Mouse (Mus musculus): Measurements from ENCODE around the gene Dhps. TPM values are rescaled to one million over a fixed set of nuclear protein-coding genes. Genes with fewer than 3 reads are reported as not detected.

The Dhps gene
- total and polyA plus RNA-seq, 2 experiments from 2014 or later: 25.9 to 45.0 TPM

GRCm38 (mm10) chr8:85027516-85027855 lies 44.1 kb upstream of the Dhps start:
- Histone ChIP-seq H3K27ac (ENCODE audit: low read depth) (peak overlapping the region; percentile 82), H3K4me3 (ENCODE audit: low read depth, low read length) (peak overlapping the region; percentile 97), H3K4me1 (ENCODE audit: control insufficient read depth, insufficient read depth) (peaks cover 31% of the 10 kb centered on the region), H3K9me3 (replicated peaks; ENCODE audit: control insufficient read depth, low read length) (no peaks in the 10 kb centered on the region), H3K36me3 (replicated peaks; ENCODE audit: control insufficient read depth, insufficient read depth, low read length) (peaks cover 41% of the 10 kb centered on the region), H3K9ac (replicated peaks; ENCODE audit: low read depth, low read length) (peak overlapping the region; percentile 98), H3K27me3 (ENCODE audit: control insufficient read depth, insufficient read depth, low read length) (no peaks in the 10 kb centered on the region), H3K4me2 (ENCODE audit: low read depth, low read length) (peak overlapping the region; percentile 91)
- no peak for TF ChIP-seq CTCF (IDR thresholded peaks at IDR 0.05; ENCODE audit: low read depth)
- TF ChIP-seq EP300 (IDR thresholded peaks at IDR 0.05; ENCODE audit: low read depth): no peak
- DNase-seq (ENCODE audit: low spot score) (peak; percentile 15), ATAC-seq (ENCODE audit: insufficient read depth, low read depth) (no peak)
- WGBS: 1% methylated on average over 13 of the region's 13 CpGs

GRCm38 (mm10) chr8:85027922-85028321 lies 43.6 kb upstream of the Dhps start:
- ATAC-seq (ENCODE audit: insufficient read depth, low read depth): no peak
- H3K27me3 ChIP-seq (ENCODE audit: control insufficient read depth, insufficient read depth, low read length): no peaks in the 10 kb centered on the region
- DNase-seq (ENCODE audit: low spot score): no peak
- no peaks in the 10 kb centered on the region for H3K9me3 ChIP-seq (replicated peaks; ENCODE audit: control insufficient read depth, low read length)
- H3K4me1 ChIP-seq (ENCODE audit: control insufficient read depth, insufficient read depth): peaks cover 31% of the 10 kb centered on the region
- 12% methylated on average over 2 of the region's 2 CpGs for WGBS
- peak overlapping the region; percentile 98 for H3K9ac ChIP-seq (replicated peaks; ENCODE audit: low read depth, low read length)
- peaks cover 43% of the 10 kb centered on the region for H3K36me3 ChIP-seq (replicated peaks; ENCODE audit: control insufficient read depth, insufficient read depth, low read length)
- no peak overlapping the region for H3K27ac ChIP-seq (ENCODE audit: low read depth)
- H3K4me3 ChIP-seq (ENCODE audit: low read depth, low read length): peak overlapping the region; percentile 97
- H3K4me2 ChIP-seq (ENCODE audit: low read depth, low read length): peak overlapping the region; percentile 91
- TF ChIP-seq EP300 (IDR thresholded peaks at IDR 0.05; ENCODE audit: low read depth) (no peak), CTCF (IDR thresholded peaks at IDR 0.05; ENCODE audit: low read depth) (no peak)

GRCm38 (mm10) chr8:85029271-85029670 lies 42.3 kb upstream of the Dhps start:
- H3K4me1 ChIP-seq (ENCODE audit: control insufficient read depth, insufficient read depth): peaks cover 28% of the 10 kb centered on the region
- 87% methylated on average over 14 of the region's 14 CpGs for WGBS
- no peaks in the 10 kb centered on the region for H3K27me3 ChIP-seq (ENCODE audit: control insufficient read depth, insufficient read depth, low read length)
- TF ChIP-seq EP300 (IDR thresholded peaks at IDR 0.05; ENCODE audit: low read depth) (no peak), CTCF (IDR thresholded peaks at IDR 0.05; ENCODE audit: low read depth) (no peak)
- no peaks in the 10 kb centered on the region for H3K9me3 ChIP-seq (replicated peaks; ENCODE audit: control insufficient read depth, low read length)
- no peak overlapping the region for H3K27ac ChIP-seq (ENCODE audit: low read depth)
- H3K4me3 ChIP-seq (ENCODE audit: low read depth, low read length): no peak overlapping the region
- DNase-seq (ENCODE audit: low spot score): no peak
- H3K9ac ChIP-seq (replicated peaks; ENCODE audit: low read depth, low read length): no peak overlapping the region
- no peak for ATAC-seq (ENCODE audit: insufficient read depth, low read depth)
- H3K4me2 ChIP-seq (ENCODE audit: low read depth, low read length): no peak overlapping the region
- H3K36me3 ChIP-seq (replicated peaks; ENCODE audit: control insufficient read depth, insufficient read depth, low read length): peaks cover 32% of the 10 kb centered on the region

GRCm38 (mm10) chr8:85032622-85033311 lies 38.8 kb upstream of the Dhps start:
- peaks cover 32% of the 10 kb centered on the region for H3K36me3 ChIP-seq (replicated peaks; ENCODE audit: control insufficient read depth, insufficient read depth, low read length)
- no peaks in the 10 kb centered on the region for H3K9me3 ChIP-seq (replicated peaks; ENCODE audit: control insufficient read depth, low read length)
- 80% methylated on average over 4 of the region's 4 CpGs for whole genome bisulfite sequencing
- no peak overlapping the region for H3K4me3 ChIP-seq (ENCODE audit: low read depth, low read length)
- DNase-seq (ENCODE audit: low spot score): no peak
- peaks cover 18% of the 10 kb centered on the region for H3K4me1 ChIP-seq (ENCODE audit: control insufficient read depth, insufficient read depth)
- H3K9ac ChIP-seq (replicated peaks; ENCODE audit: low read depth, low read length): no peak overlapping the region
- ATAC-seq (ENCODE audit: insufficient read depth, low read depth): no peak
- TF ChIP-seq CTCF (IDR thresholded peaks at IDR 0.05; ENCODE audit: low read depth): no peak
- no peak for TF ChIP-seq EP300 (IDR thresholded peaks at IDR 0.05; ENCODE audit: low read depth)
- H3K27me3 ChIP-seq (ENCODE audit: control insufficient read depth, insufficient read depth, low read length): no peaks in the 10 kb centered on the region
- H3K4me2 ChIP-seq (ENCODE audit: low read depth, low read length): no peak overlapping the region
- no peak overlapping the region for H3K27ac ChIP-seq (ENCODE audit: low read depth)

- Histone ChIP-seq H3K9ac (replicated peaks; ENCODE audit: low read depth, low read length) (no peak overlapping the region), H3K4me3 (ENCODE audit: low read depth, low read length) (no peak overlapping the region), H3K9me3 (replicated peaks; ENCODE audit: control insufficient read depth, low read length) (no peaks in the 10 kb centered on the region), H3K27me3 (ENCODE audit: control insufficient read depth, insufficient read depth, low read length) (no peaks in the 10 kb centered on the region), H3K4me2 (ENCODE audit: low read depth, low read length) (no peak overlapping the region), H3K27ac (ENCODE audit: low read depth) (no peak overlapping the region), H3K36me3 (replicated peaks; ENCODE audit: control insufficient read depth, insufficient read depth, low read length) (peaks cover 32% of the 10 kb centered on the region), H3K4me1 (ENCODE audit: control insufficient read depth, insufficient read depth) (peaks cover 14% of the 10 kb centered on the region)
- no peak for DNase-seq (ENCODE audit: low spot score)
- WGBS: 40% methylated on average over 1 of the region's 1 CpGs
- ATAC-seq (ENCODE audit: insufficient read depth, low read depth): no peak
- no peak for TF ChIP-seq CTCF (IDR thresholded peaks at IDR 0.05; ENCODE audit: low read depth)
- no peak for TF ChIP-seq EP300 (IDR thresholded peaks at IDR 0.05; ENCODE audit: low read depth)
Measured at GRCm38 (mm10) chr8:85033867-85034266, 37.7 kb upstream of the Dhps start.

GRCm38 (mm10) chr8:85034764-85035163 lies 36.8 kb upstream of the Dhps start:
- WGBS: 4% methylated on average over 13 of the region's 13 CpGs
- Histone ChIP-seq H3K9ac (replicated peaks; ENCODE audit: low read depth, low read length) (peak overlapping the region; percentile 94; the same call in 1 of the 2 replicates), H3K9me3 (replicated peaks; ENCODE audit: control insufficient read depth, low read length) (no peaks in the 10 kb centered on the region), H3K27ac (ENCODE audit: low read depth) (no peak overlapping the region), H3K4me2 (ENCODE audit: low read depth, low read length) (peak overlapping the region; percentile 97), H3K4me3 (ENCODE audit: low read depth, low read length) (peak overlapping the region; percentile 76), H3K36me3 (replicated peaks; ENCODE audit: control insufficient read depth, insufficient read depth, low read length) (peaks cover 28% of the 10 kb centered on the region), H3K4me1 (ENCODE audit: control insufficient read depth, insufficient read depth) (peaks cover 14% of the 10 kb centered on the region), H3K27me3 (ENCODE audit: control insufficient read depth, insufficient read depth, low read length) (no peaks in the 10 kb centered on the region)
- ATAC-seq (ENCODE audit: insufficient read depth, low read depth) (no peak), DNase-seq (ENCODE audit: low spot score) (peak; percentile 87)
- TF ChIP-seq CTCF (IDR thresholded peaks at IDR 0.05; ENCODE audit: low read depth) (no peak), EP300 (IDR thresholded peaks at IDR 0.05; ENCODE audit: low read depth) (no peak)
